Mouse (Mus musculus) c-Kit-positive CD71-positive TER-119-negative erythroid progenitor cells, embryonic 14.5 days (primary cell): ENCODE measurements at regions not wholly inside any gene's neighbourhood (a gene's known extent, or its start where the extent isn't known, plus 50 kb on each side); places are given as distances from the start of the nearest gene placed in this dataset.

Experiments used
- DNase-seq: peaks from one replicate; pipeline ENCODE4 v3.0.0-alpha.2; 2013; ENCODE audit warnings: low read depth

- no peak for DNase-seq
These were observed 81.4 kb downstream of the Lhx2 start for GRCm38 (mm10) chr2:38420498-38420897.

DNA sequence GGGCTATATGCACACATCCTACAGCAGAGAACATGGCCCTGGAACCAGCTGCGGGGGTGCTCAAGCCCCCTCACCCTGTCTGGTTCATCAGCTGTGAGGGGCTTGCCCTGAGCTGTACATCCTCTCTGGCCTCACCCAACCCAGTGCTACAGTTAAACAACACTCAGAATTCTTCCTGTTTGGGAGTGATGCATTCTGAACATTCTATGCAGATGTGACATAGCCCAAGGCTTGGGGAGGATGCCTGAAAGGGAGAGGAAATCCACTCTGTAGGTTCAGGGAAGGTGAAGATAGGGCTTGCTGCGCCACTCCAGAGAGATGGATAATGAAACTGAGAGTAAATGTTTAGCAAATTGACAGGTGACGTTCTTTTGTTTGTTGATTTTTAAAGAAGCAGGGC, 83.3 kb downstream of the Lhx2 start:
- no peak for DNase-seq

DNA sequence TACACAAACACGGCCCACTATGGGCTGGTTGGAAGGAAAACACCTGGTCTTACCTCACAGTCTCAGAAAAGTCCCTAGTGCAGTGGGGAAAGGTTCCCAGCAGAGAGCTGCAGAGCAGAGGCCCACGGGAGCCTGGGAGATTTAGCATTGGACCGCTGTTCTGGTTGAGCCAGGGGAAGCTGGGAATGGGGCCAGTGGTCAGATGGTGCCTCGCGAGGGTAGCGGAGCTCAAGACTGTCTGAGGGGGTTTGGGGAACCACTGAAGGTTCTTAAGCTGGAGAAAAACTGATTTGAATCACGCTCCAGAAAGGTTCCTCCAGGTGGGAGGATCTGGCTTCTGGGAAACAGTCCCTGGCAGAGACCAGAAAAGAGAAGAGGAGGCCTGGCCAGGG, 84.8 kb downstream of the Lhx2 start:
- DNase-seq: no peak

GRCm38 (mm10) chr2:38424278-38424931, 85.3 kb downstream of the Lhx2 start:
- DNase-seq: no peak

- no peak for DNase-seq
These were observed 85.9 kb downstream of the Lhx2 start for GRCm38 (mm10) chr2:38424976-38425375.

- peak; percentile 36 for DNase-seq
These were observed 81.6 kb upstream of the Nek6 start for GRCm38 (mm10) chr2:38429752-38430378.

GRCm38 (mm10) chr2:38431546-38431945, 79.9 kb upstream of the Nek6 start:
- no peak for DNase-seq

DNA sequence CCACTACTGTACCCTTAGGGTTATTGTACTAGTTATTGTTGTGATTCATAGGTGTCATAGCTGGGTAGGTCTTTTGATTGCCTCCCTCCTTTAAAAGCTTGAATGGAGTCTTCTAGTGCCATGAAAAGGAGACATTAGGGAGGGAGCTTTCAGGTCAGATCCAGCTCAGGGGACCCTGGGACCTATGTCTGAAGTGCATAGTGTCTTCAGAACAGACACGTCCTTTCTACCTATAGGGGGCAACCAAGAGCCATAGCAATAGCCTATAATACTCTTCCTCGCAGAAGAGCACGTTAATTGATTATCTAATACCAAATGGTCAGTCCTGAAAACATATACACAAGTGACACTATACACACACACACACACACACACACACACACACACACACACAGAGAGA, 77.7 kb upstream of the Nek6 start:
- DNase-seq: peak; percentile 13

- DNase-seq: no peak
These were observed 74.7 kb upstream of the Nek6 start for GRCm38 (mm10) chr2:38436701-38437100.

- no peak for DNase-seq
These were observed 72.3 kb upstream of the Nek6 start for GRCm38 (mm10) chr2:38439191-38439590.

GRCm38 (mm10) chr2:38439973-38440372, 71.5 kb upstream of the Nek6 start:
- DNase-seq: no peak

- no peak for DNase-seq
These were observed 62.4 kb upstream of the Nek6 start for GRCm38 (mm10) chr2:38449092-38449491.

- DNase-seq: no peak
These were observed 54.9 kb upstream of the Nek6 start for GRCm38 (mm10) chr2:38456571-38456970.

GRCm38 (mm10) chr2:38460367-38460766, 51.1 kb upstream of the Nek6 start:
- no peak for DNase-seq

DNA sequence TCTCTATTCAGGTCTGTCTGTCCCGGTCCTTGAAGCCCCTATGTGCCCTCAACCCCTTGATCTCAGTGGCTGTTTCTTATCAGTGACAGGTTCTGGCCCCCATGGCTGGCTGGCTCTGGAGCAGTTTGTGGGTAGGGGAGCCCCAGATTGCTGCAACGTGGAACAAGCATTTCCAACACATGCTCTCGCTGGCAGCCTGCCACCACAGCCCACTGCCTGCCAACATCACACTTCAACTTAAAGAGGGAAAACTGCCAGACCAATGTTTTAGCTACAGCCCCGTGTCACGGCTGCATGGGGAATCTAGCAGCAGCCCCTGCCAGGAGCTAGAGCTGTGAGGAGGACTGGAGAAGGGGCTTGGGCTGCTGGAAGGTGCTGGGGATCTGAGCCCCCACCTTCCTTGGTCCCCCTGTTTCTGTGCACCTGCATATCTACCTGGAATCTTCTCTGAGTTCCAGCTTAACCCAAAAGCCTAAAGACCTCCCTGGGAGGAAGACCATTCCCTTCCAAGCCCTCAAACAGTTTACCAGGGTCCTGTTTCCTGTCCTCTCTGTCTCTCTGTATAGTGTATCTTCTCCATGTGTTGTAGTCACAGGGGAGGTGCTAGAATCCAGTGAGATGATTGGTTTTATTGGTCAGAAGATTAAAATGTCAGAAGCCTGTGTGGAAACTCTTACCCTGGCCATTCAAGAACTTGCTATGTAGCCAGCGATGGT, 50.5 kb upstream of the Nek6 start:
- no peak for DNase-seq
